Mouse (Mus musculus): ENCODE results near the gene Tarsl2. TPM values are rescaled to one million over a fixed set of nuclear protein-coding genes. Genes with fewer than 3 reads are reported as not detected.

Gene Tarsl2
- 2.0 and 4.3 TPM in 2 replicates for polyA plus RNA-seq (2012; rRNA removed)

DNA sequence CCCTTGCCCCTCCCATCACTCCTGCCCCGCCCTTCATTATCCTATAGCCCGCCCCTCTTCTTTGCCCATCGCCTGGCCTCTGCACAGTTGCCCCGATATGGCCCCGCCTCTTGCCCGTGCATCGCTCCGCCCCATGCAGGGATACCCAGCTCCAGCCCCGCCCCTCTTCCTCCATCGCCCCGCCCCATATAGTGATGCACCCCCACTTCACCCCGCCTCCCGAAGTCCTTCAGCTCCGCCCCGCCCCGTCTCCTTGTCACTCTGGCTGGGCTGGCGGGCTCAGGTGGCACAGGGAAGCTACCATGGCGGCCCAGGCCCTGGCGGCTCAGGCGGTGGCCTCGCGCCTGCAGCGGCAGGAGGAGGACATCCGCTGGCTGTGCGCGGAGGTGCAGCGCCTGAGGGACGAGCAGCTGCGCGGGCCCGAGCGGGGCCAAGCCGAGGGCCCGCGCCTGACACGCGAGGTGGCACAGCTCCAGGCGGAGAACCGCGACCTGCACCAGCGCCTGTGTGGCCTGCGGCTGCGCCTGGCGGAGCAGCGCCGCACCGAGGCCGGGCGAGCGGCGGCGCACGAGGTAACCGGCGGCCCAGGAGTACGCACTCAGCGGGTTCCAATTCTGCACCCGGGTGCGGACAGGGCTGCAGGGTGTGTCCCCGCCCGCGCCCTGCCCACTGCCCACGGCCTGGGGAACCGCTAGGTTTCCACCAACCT, at the start of gene Tarsl2:
Gene Tarsl2, plus strand, starts transcription at position 256 of the 709 bp plus-strand sequence.
- peak within 1 kb of the TSS; percentile 56 for H3K27ac ChIP-seq (ENCODE audit: insufficient read depth, low read length)
- peaks cover 6% of the 10 kb centered on the region for H3K4me1 ChIP-seq (ENCODE audit: control insufficient read depth, insufficient read depth, insufficient read length)
- H3K36me3 ChIP-seq (ENCODE audit: control insufficient read depth, insufficient read depth, low read length), result peaks cover 2% of the 10 kb centered on the region
- H3K4me3 ChIP-seq (ENCODE audit: extremely low read depth, insufficient read depth, insufficient read length), result peak within 1 kb of the TSS; percentile 69
- no peaks in the 10 kb centered on the region for H3K27me3 ChIP-seq (ENCODE audit: control insufficient read depth, insufficient read depth, low read length)
- peak; percentile 29; the same call in 1 of the 2 replicates for TF ChIP-seq POLR2A (IDR thresholded peaks at IDR 0.05; ENCODE audit: low read depth, low read length)
- peak; percentile 4; the same call in 1 of the 2 replicates for TF ChIP-seq CTCF (IDR thresholded peaks at IDR 0.05; ENCODE audit: extremely low read depth, insufficient read depth, insufficient read length, insufficient replicate concordance)
- DNase-seq (ENCODE audit: low read depth in 1 of 2, low spot score in 2 of 2), result peak; percentile 90 to 98
- WGBS, result under 1% methylated on average over 64 of the region's 64 CpGs

DNA sequence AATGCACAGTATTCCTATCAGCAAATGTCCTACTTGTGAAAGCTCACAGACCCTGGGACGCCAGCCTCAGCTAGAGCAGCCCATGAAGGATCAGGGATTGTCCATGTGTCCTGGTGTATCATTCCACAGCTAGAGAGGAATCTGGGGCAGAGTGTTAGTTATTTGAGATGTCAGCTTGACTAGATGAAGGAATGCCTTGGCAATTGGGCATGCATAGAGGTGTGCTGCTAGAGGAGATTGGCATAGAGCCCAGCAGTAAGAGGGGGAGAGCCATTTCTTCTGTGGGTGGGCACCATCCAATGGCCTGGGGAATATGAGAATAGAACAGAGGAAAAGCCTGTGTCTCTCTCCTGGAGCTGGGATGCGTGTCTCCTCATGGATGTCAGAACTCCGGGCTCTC, 38.6 kb upstream of the Tarsl2 start:
- 82% methylated on average over 3 of the region's 3 CpGs for WGBS
- DNase-seq (ENCODE audit: low read depth in 1 of 2, low spot score in 2 of 2), result no peak
- Histone ChIP-seq H3K4me1 (ENCODE audit: control insufficient read depth, insufficient read depth, insufficient read length) (no peaks in the 10 kb centered on the region), H3K4me3 (ENCODE audit: extremely low read depth, insufficient read depth, insufficient read length) (no peak overlapping the region), H3K27ac (ENCODE audit: insufficient read depth, low read length) (no peak overlapping the region), H3K27me3 (ENCODE audit: control insufficient read depth, insufficient read depth, low read length) (no peaks in the 10 kb centered on the region), H3K36me3 (ENCODE audit: control insufficient read depth, insufficient read depth, low read length) (no peaks in the 10 kb centered on the region)
- no peak for TF ChIP-seq POLR2A (IDR thresholded peaks at IDR 0.05; ENCODE audit: low read depth, low read length)

DNA sequence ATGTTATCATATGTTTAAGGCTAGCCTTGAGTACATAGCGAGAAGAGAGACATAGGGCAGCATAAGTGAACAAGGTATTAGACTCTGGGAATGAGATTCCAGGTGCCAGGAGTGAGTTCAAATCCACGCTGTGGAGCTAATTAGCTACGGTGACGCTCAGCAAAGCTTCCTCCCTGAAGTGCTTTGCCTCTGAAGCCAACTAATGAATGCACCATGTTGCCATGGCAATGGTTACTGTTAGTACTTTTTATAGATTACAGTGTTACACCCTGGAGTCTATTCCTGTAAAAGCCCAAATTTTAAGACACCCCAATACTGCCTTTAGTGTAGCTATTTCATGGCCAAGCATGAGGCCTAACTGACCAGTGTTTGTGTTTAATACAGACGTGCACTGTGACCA, 37.7 kb upstream of the Tarsl2 start:
- Histone ChIP-seq H3K36me3 (ENCODE audit: control insufficient read depth, insufficient read depth, low read length) (no peaks in the 10 kb centered on the region), H3K27me3 (ENCODE audit: control insufficient read depth, insufficient read depth, low read length) (no peaks in the 10 kb centered on the region), H3K4me1 (ENCODE audit: control insufficient read depth, insufficient read depth, insufficient read length) (no peaks in the 10 kb centered on the region), H3K27ac (ENCODE audit: insufficient read depth, low read length) (no peak overlapping the region), H3K4me3 (ENCODE audit: extremely low read depth, insufficient read depth, insufficient read length) (no peak overlapping the region)
- TF ChIP-seq POLR2A (IDR thresholded peaks at IDR 0.05; ENCODE audit: low read depth, low read length) (no peak), CTCF (IDR thresholded peaks at IDR 0.05; ENCODE audit: extremely low read depth, insufficient read depth, insufficient read length, insufficient replicate concordance) (no peak)
- 87% methylated on average over 5 of the region's 5 CpGs for WGBS
- DNase-seq (ENCODE audit: low read depth in 1 of 2, low spot score in 2 of 2), result no peak

DNA sequence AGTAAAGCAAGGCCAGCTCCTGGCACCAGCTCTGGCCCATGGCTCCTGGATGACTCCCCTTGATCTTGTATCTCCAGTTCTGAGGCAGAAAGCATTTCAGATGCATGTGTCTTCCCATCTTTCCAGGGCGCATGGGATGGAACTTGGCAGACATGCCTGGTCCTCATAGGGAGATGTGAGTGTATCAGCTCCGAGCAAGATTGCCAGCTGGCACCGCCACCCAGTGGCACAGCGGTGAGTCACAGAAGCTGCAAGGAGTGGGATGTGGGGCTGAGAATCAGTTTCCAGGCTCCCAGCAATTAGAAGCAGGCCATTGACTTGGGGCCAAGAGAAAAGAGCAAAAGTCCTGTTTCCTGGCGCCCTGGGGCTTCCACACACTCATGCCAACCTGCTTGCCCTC, 34.5 kb upstream of the Tarsl2 start:
- no peak for DNase-seq (ENCODE audit: low read depth in 1 of 2, low spot score in 2 of 2)
- Histone ChIP-seq H3K4me3 (ENCODE audit: extremely low read depth, insufficient read depth, insufficient read length) (no peak overlapping the region), H3K27ac (ENCODE audit: insufficient read depth, low read length) (no peak overlapping the region), H3K4me1 (ENCODE audit: control insufficient read depth, insufficient read depth, insufficient read length) (no peaks in the 10 kb centered on the region), H3K27me3 (ENCODE audit: control insufficient read depth, insufficient read depth, low read length) (no peaks in the 10 kb centered on the region), H3K36me3 (ENCODE audit: control insufficient read depth, insufficient read depth, low read length) (no peaks in the 10 kb centered on the region)
- TF ChIP-seq POLR2A (IDR thresholded peaks at IDR 0.05; ENCODE audit: low read depth, low read length) (no peak), CTCF (IDR thresholded peaks at IDR 0.05; ENCODE audit: extremely low read depth, insufficient read depth, insufficient read length, insufficient replicate concordance) (no peak)
- 80% methylated on average over 5 of the region's 5 CpGs for WGBS

DNA sequence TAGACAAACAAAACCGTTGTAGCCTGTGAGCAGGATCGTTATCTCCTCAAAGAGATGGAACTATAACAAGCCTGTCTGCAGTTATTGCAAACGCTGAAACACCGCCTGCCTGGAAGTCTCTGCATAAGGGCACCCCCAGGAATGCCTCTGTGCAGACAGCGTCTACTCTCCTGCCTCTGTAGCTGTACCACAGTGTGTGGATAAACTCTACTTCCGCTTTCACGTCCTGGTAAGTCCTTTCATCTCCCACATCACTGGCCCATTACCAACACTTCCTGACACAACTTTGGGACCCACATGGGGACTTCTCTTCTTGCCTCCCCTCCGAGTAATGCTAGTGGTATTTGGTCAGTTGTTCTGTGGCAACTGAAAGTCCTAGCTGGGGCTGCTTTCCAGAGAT, 34.0 kb upstream of the Tarsl2 start:
- 64% methylated on average over 8 of the region's 8 CpGs for WGBS
- Histone ChIP-seq H3K4me3 (ENCODE audit: extremely low read depth, insufficient read depth, insufficient read length) (no peak overlapping the region), H3K27ac (ENCODE audit: insufficient read depth, low read length) (no peak overlapping the region), H3K36me3 (ENCODE audit: control insufficient read depth, insufficient read depth, low read length) (no peaks in the 10 kb centered on the region), H3K27me3 (ENCODE audit: control insufficient read depth, insufficient read depth, low read length) (no peaks in the 10 kb centered on the region), H3K4me1 (ENCODE audit: control insufficient read depth, insufficient read depth, insufficient read length) (no peaks in the 10 kb centered on the region)
- no peak for TF ChIP-seq CTCF (IDR thresholded peaks at IDR 0.05; ENCODE audit: extremely low read depth, insufficient read depth, insufficient read length, insufficient replicate concordance)
- TF ChIP-seq POLR2A (IDR thresholded peaks at IDR 0.05; ENCODE audit: low read depth, low read length), result no peak
- no peak for DNase-seq (ENCODE audit: low read depth in 1 of 2, low spot score in 2 of 2)

DNA sequence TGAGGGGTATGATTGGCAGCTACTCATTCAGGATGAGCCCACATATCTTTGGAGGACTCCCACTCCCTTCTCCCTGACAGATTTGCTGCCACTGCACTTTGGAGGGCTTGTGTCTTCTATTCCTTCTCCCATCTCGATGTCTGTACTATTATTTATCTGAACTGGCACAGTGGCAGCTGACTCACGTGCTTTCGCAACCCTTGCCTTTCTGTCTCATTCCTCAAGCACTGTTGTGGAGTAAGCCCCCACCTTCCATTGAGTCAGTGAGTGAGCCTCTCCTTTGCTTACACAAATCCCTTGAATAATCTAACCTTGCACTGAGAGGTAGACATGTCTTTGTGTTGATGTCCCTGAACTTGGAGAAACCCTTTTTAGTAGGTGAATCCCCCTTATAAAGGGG, 33.4 kb upstream of the Tarsl2 start:
- Histone ChIP-seq H3K27me3 (ENCODE audit: control insufficient read depth, insufficient read depth, low read length) (no peaks in the 10 kb centered on the region), H3K27ac (ENCODE audit: insufficient read depth, low read length) (no peak overlapping the region), H3K36me3 (ENCODE audit: control insufficient read depth, insufficient read depth, low read length) (no peaks in the 10 kb centered on the region), H3K4me1 (ENCODE audit: control insufficient read depth, insufficient read depth, insufficient read length) (no peaks in the 10 kb centered on the region), H3K4me3 (ENCODE audit: extremely low read depth, insufficient read depth, insufficient read length) (no peak overlapping the region)
- no peak for TF ChIP-seq POLR2A (IDR thresholded peaks at IDR 0.05; ENCODE audit: low read depth, low read length)
- no peak for TF ChIP-seq CTCF (IDR thresholded peaks at IDR 0.05; ENCODE audit: extremely low read depth, insufficient read depth, insufficient read length, insufficient replicate concordance)
- WGBS, result 77% methylated on average over 3 of the region's 3 CpGs
- DNase-seq (ENCODE audit: low read depth in 1 of 2, low spot score in 2 of 2), result no peak

DNA sequence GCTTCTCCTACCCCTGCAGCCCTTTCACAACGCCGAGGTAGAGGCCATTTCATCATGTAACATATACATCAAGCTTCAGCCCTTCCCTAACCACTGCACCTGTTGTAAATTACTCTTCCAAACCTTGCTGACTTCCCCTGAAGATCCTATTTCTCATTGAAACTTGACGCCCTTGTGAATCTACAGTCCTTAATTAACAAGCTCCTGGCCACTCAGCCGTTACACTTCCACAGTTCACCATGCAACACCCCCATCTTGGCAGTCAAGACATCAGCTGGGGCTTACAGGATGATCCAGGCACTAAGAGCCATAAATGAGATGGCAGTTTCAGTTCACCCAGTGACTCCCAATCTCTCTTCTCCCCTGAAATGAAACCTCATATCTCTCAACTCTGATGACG, 31.0 kb upstream of the Tarsl2 start:
- WGBS, result 86% methylated on average over 5 of the region's 5 CpGs
- no peak overlapping the region for H3K4me3 ChIP-seq (ENCODE audit: extremely low read depth, insufficient read depth, insufficient read length)

More for the DNA sequence above, 31.0 kb upstream of the Tarsl2 start:
- H3K4me1 ChIP-seq (ENCODE audit: control insufficient read depth, insufficient read depth, insufficient read length), result no peaks in the 10 kb centered on the region
- H3K36me3 ChIP-seq (ENCODE audit: control insufficient read depth, insufficient read depth, low read length), result no peaks in the 10 kb centered on the region
- TF ChIP-seq POLR2A (IDR thresholded peaks at IDR 0.05; ENCODE audit: low read depth, low read length), result no peak
- TF ChIP-seq CTCF (IDR thresholded peaks at IDR 0.05; ENCODE audit: extremely low read depth, insufficient read depth, insufficient read length, insufficient replicate concordance), result no peak
- no peak overlapping the region for H3K27ac ChIP-seq (ENCODE audit: insufficient read depth, low read length)
- no peaks in the 10 kb centered on the region for H3K27me3 ChIP-seq (ENCODE audit: control insufficient read depth, insufficient read depth, low read length)
- no peak for DNase-seq (ENCODE audit: low read depth in 1 of 2, low spot score in 2 of 2)

Measured in spleen, adult 2 months (tissue).